Mouse (Mus musculus): Measurements from ENCODE around the gene Olfr65. TPM values are rescaled to one million over a fixed set of nuclear protein-coding genes. Genes with fewer than 3 reads are reported as not detected.
A peak's percentile ranks its signal among the peaks of the same experiment; 100 is the strongest.

Olfr65 gene
- polyA plus RNA-seq, 1 experiment from 2014 or later = not detected

GRCm38 (mm10) chr7:103877093-103877492 lies 26.2 kb upstream of the Olfr65 start:
- H3K4me2 ChIP-seq (ENCODE audit: low read length) = no peak overlapping the region
- no peaks in the 10 kb centered on the region for H3K4me1 ChIP-seq (replicated peaks; ENCODE audit: control insufficient read depth, insufficient read depth, low read length)
- no peak overlapping the region for H3K9ac ChIP-seq (ENCODE audit: low read length)
- no peak overlapping the region for H3K4me3 ChIP-seq (ENCODE audit: low read depth, low read length)
- no peak for ATAC-seq (replicated peaks; ENCODE audit: low FRiP score, low TSS enrichment, low read depth)
- H3K27me3 ChIP-seq (replicated peaks; ENCODE audit: control insufficient read depth, insufficient read depth, low read length) = no peaks in the 10 kb centered on the region
- H3K9me3 ChIP-seq (ENCODE audit: control insufficient read depth, low read length) = no peaks in the 10 kb centered on the region
- no peaks in the 10 kb centered on the region for H3K36me3 ChIP-seq (ENCODE audit: control insufficient read depth, insufficient read depth, low read length)
- H3K27ac ChIP-seq (ENCODE audit: low read depth) = no peak overlapping the region
- 87% methylated on average over 2 of the region's 2 CpGs for WGBS
- DNase-seq (ENCODE audit: low spot score) = no peak

- Histone ChIP-seq H3K4me2 (ENCODE audit: low read length) (no peak within 1 kb of the TSS), H3K27ac (ENCODE audit: low read depth) (no peak within 1 kb of the TSS), H3K4me1 (replicated peaks; ENCODE audit: control insufficient read depth, insufficient read depth, low read length) (no peaks in the 10 kb centered on the region), H3K9me3 (ENCODE audit: control insufficient read depth, low read length) (no peaks in the 10 kb centered on the region), H3K36me3 (ENCODE audit: control insufficient read depth, insufficient read depth, low read length) (no peaks in the 10 kb centered on the region), H3K9ac (ENCODE audit: low read length) (no peak within 1 kb of the TSS), H3K4me3 (ENCODE audit: low read depth, low read length) (no peak within 1 kb of the TSS), H3K27me3 (replicated peaks; ENCODE audit: control insufficient read depth, insufficient read depth, low read length) (no peaks in the 10 kb centered on the region)
- ATAC-seq (replicated peaks; ENCODE audit: low FRiP score, low TSS enrichment, low read depth) (no peak), DNase-seq (ENCODE audit: low spot score) (no peak)
Observed at GRCm38 (mm10) chr7:103886152-103886551, 17.1 kb upstream of the Olfr65 start, which contains the start of gene Olfr66. TSS of gene Olfr66 (minus strand) at chr7:103886252.

- Histone ChIP-seq H3K4me2 (ENCODE audit: low read length) (no peak within 1 kb of the TSS), H3K36me3 (ENCODE audit: control insufficient read depth, insufficient read depth, low read length) (no peaks in the 10 kb centered on the region), H3K9ac (ENCODE audit: low read length) (no peak within 1 kb of the TSS), H3K4me1 (replicated peaks; ENCODE audit: control insufficient read depth, insufficient read depth, low read length) (no peaks in the 10 kb centered on the region), H3K27ac (ENCODE audit: low read depth) (no peak within 1 kb of the TSS), H3K4me3 (ENCODE audit: low read depth, low read length) (no peak within 1 kb of the TSS), H3K27me3 (replicated peaks; ENCODE audit: control insufficient read depth, insufficient read depth, low read length) (no peaks in the 10 kb centered on the region), H3K9me3 (ENCODE audit: control insufficient read depth, low read length) (no peaks in the 10 kb centered on the region)
- ATAC-seq (replicated peaks; ENCODE audit: low FRiP score, low TSS enrichment, low read depth) (no peak), DNase-seq (ENCODE audit: low spot score) (no peak)
- 79% methylated on average over 1 of the region's 1 CpGs for WGBS
Observed at GRCm38 (mm10) chr7:103894385-103894784, 8.9 kb upstream of the Olfr65 start, which contains the start of gene Olfr64. TSS of gene Olfr64 (minus strand) at chr7:103894485.

DNA sequence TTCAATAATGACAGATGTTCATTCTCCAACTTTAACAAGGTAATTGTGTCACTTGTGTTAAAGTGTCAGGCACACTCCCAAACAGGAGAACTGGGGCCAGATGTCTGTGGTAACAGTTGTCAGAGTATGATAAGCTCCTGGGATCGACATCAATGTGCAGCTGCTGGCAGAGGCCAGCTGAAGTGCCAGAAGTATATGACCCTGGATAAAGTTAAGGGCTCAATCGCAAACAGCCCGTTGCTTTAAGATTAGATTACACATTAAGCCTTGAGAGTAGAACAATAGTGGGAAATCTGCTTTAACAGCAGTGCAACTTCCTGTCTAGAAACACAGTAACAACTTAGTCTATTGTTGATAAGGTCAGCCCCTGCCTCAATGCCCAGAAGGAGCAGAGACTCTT lies 6.8 kb downstream of the Olfr65 start:
- Histone ChIP-seq H3K4me2 (ENCODE audit: low read length) (no peak overlapping the region), H3K9ac (ENCODE audit: low read length) (no peak overlapping the region), H3K36me3 (ENCODE audit: control insufficient read depth, insufficient read depth, low read length) (no peaks in the 10 kb centered on the region), H3K9me3 (ENCODE audit: control insufficient read depth, low read length) (no peaks in the 10 kb centered on the region), H3K4me3 (ENCODE audit: low read depth, low read length) (no peak overlapping the region), H3K27me3 (replicated peaks; ENCODE audit: control insufficient read depth, insufficient read depth, low read length) (no peaks in the 10 kb centered on the region), H3K27ac (ENCODE audit: low read depth) (no peak overlapping the region), H3K4me1 (replicated peaks; ENCODE audit: control insufficient read depth, insufficient read depth, low read length) (no peaks in the 10 kb centered on the region)
- DNase-seq (ENCODE audit: low spot score) (no peak), ATAC-seq (replicated peaks; ENCODE audit: low FRiP score, low TSS enrichment, low read depth) (no peak)
- WGBS = 22% methylated on average over 3 of the region's 3 CpGs

DNA sequence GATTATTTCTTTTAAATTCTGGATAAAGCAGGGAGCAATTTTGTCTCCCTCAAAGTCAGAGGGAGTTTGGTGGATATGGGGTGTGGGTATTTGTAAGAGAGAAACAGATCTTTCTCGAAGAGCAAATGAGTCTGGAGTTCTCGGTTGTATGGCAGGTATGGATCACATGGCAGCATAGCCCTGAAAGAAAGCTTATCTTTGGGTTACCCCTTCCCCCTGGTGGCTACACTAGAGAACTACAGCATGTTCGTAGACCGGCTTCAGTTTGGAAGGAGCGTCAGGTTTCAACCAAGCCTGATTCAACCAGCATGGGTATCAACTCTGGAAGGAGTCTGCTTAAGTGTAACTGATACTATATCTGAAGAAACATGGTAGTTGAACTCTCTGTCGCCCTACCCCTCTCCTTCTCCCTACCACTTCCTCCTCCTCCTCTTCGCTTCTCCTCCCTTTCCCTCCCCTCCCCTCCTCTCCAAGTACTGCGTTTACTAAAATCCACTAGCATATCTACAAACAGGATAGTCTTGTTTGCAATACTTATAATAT lies 9.8 kb downstream of the Olfr65 start:
- no peak overlapping the region for H3K9ac ChIP-seq (ENCODE audit: low read length)
- no peak overlapping the region for H3K4me3 ChIP-seq (ENCODE audit: low read depth, low read length)
- H3K4me2 ChIP-seq (ENCODE audit: low read length) = no peak overlapping the region
- 38% methylated on average over 8 of the region's 8 CpGs for WGBS
- no peak overlapping the region for H3K27ac ChIP-seq (ENCODE audit: low read depth)
- no peaks in the 10 kb centered on the region for H3K36me3 ChIP-seq (ENCODE audit: control insufficient read depth, insufficient read depth, low read length)
- DNase-seq (ENCODE audit: low spot score) (no peak), ATAC-seq (replicated peaks; ENCODE audit: low FRiP score, low TSS enrichment, low read depth) (no peak)
- no peaks in the 10 kb centered on the region for H3K27me3 ChIP-seq (replicated peaks; ENCODE audit: control insufficient read depth, insufficient read depth, low read length)
- no peaks in the 10 kb centered on the region for H3K9me3 ChIP-seq (ENCODE audit: control insufficient read depth, low read length)
- H3K4me1 ChIP-seq (replicated peaks; ENCODE audit: control insufficient read depth, insufficient read depth, low read length) = no peaks in the 10 kb centered on the region

- DNase-seq (ENCODE audit: low spot score) (no peak), ATAC-seq (replicated peaks; ENCODE audit: low FRiP score, low TSS enrichment, low read depth) (no peak)
- H3K36me3 ChIP-seq (ENCODE audit: control insufficient read depth, insufficient read depth, low read length) = no peaks in the 10 kb centered on the region
Observed at GRCm38 (mm10) chr7:103915338-103915737, 12.1 kb downstream of the Olfr65 start.

GRCm38 (mm10) chr7:103928525-103928924 lies 25.2 kb downstream of the Olfr65 start, which contains the start of gene Olfr631:
TSS of gene Olfr631 (plus strand) at chr7:103928825.
- no peak within 1 kb of the TSS for H3K27ac ChIP-seq (ENCODE audit: low read depth)
- no peak for DNase-seq (ENCODE audit: low spot score)
- no peaks in the 10 kb centered on the region for H3K36me3 ChIP-seq (ENCODE audit: control insufficient read depth, insufficient read depth, low read length)
- H3K4me3 ChIP-seq (ENCODE audit: low read depth, low read length) = no peak within 1 kb of the TSS
- no peak within 1 kb of the TSS for H3K9ac ChIP-seq (ENCODE audit: low read length)
- H3K4me1 ChIP-seq (replicated peaks; ENCODE audit: control insufficient read depth, insufficient read depth, low read length) = no peaks in the 10 kb centered on the region
- H3K4me2 ChIP-seq (ENCODE audit: low read length) = no peak within 1 kb of the TSS
- ATAC-seq (replicated peaks; ENCODE audit: low FRiP score, low TSS enrichment, low read depth) = no peak
- H3K27me3 ChIP-seq (replicated peaks; ENCODE audit: control insufficient read depth, insufficient read depth, low read length) = no peaks in the 10 kb centered on the region
- H3K9me3 ChIP-seq (ENCODE audit: control insufficient read depth, low read length) = no peaks in the 10 kb centered on the region

More at GRCm38 (mm10) chr7:103915338-103915737, 12.1 kb downstream of the Olfr65 start:
- Histone ChIP-seq H3K27ac (ENCODE audit: low read depth) (no peak overlapping the region), H3K4me3 (ENCODE audit: low read depth, low read length) (no peak overlapping the region), H3K27me3 (replicated peaks; ENCODE audit: control insufficient read depth, insufficient read depth, low read length) (no peaks in the 10 kb centered on the region), H3K9ac (ENCODE audit: low read length) (no peak overlapping the region), H3K9me3 (ENCODE audit: control insufficient read depth, low read length) (no peaks in the 10 kb centered on the region), H3K4me2 (ENCODE audit: low read length) (no peak overlapping the region), H3K4me1 (replicated peaks; ENCODE audit: control insufficient read depth, insufficient read depth, low read length) (no peaks in the 10 kb centered on the region)

GRCm38 (mm10) chr7:103934264-103934663 lies 31.0 kb downstream of the Olfr65 start, which contains the start of gene Olfr632:
TSS of gene Olfr632 (plus strand) at chr7:103934347.
- no peaks in the 10 kb centered on the region for H3K9me3 ChIP-seq (ENCODE audit: control insufficient read depth, low read length)
- no peaks in the 10 kb centered on the region for H3K27me3 ChIP-seq (replicated peaks; ENCODE audit: control insufficient read depth, insufficient read depth, low read length)
- WGBS = 75% methylated on average over 2 of the region's 2 CpGs
- no peak within 1 kb of the TSS for H3K27ac ChIP-seq (ENCODE audit: low read depth)
- DNase-seq (ENCODE audit: low spot score) = no peak
- no peak within 1 kb of the TSS for H3K9ac ChIP-seq (ENCODE audit: low read length)
- no peak within 1 kb of the TSS for H3K4me3 ChIP-seq (ENCODE audit: low read depth, low read length)
- ATAC-seq (replicated peaks; ENCODE audit: low FRiP score, low TSS enrichment, low read depth) = no peak
- no peaks in the 10 kb centered on the region for H3K4me1 ChIP-seq (replicated peaks; ENCODE audit: control insufficient read depth, insufficient read depth, low read length)
- H3K36me3 ChIP-seq (ENCODE audit: control insufficient read depth, insufficient read depth, low read length) = no peaks in the 10 kb centered on the region
- H3K4me2 ChIP-seq (ENCODE audit: low read length) = no peak within 1 kb of the TSS

GRCm38 (mm10) chr7:103942730-103943129 lies 39.4 kb downstream of the Olfr65 start:
- Histone ChIP-seq H3K4me3 (ENCODE audit: low read depth, low read length) (no peak overlapping the region), H3K4me2 (ENCODE audit: low read length) (no peak overlapping the region), H3K9ac (ENCODE audit: low read length) (no peak overlapping the region), H3K9me3 (ENCODE audit: control insufficient read depth, low read length) (no peaks in the 10 kb centered on the region), H3K27ac (ENCODE audit: low read depth) (no peak overlapping the region), H3K4me1 (replicated peaks; ENCODE audit: control insufficient read depth, insufficient read depth, low read length) (no peaks in the 10 kb centered on the region), H3K36me3 (ENCODE audit: control insufficient read depth, insufficient read depth, low read length) (no peaks in the 10 kb centered on the region), H3K27me3 (replicated peaks; ENCODE audit: control insufficient read depth, insufficient read depth, low read length) (no peaks in the 10 kb centered on the region)
- DNase-seq (ENCODE audit: low spot score) (peak; percentile 82), ATAC-seq (replicated peaks; ENCODE audit: low FRiP score, low TSS enrichment, low read depth) (no peak)
- 25% methylated on average over 2 of the region's 2 CpGs for WGBS

Data from intestine, embryonic 14.5 days (tissue).